Mouse (Mus musculus): ENCODE data around the gene Hvcn1.

GRCm38 (mm10) chr5:122288147-122288811 is 81.7 kb downstream of the Hvcn1 start:
- TF ChIP-seq CTCF (IDR thresholded peaks at IDR 0.05; ENCODE audit: low read depth, low read length) (no peak), GATA1 (IDR thresholded peaks at IDR 0.05; ENCODE audit: borderline replicate concordance, low read length) (no peak)
